Mouse (Mus musculus) embryonic facial prominence, embryonic 12.5 days (tissue): ENCODE results near the gene Fam98b. TPM values are rescaled to one million over a fixed set of nuclear protein-coding genes. Genes with fewer than 3 reads are reported as not detected.

ENCODE experiments used
- ATAC-seq: fragments of 200-750 bp; cut with Nextera tagmentation; 2 replicates; pipeline ENCODE4 v1.8.0; 2017; ENCODE audit not compliant: insufficient number of reproducible peaks, insufficient read depth, low FRiP score, low TSS enrichment
- H3K27ac ChIP-seq: fragments of 300-500 bp; sonication (generic); 2 replicates; pipeline ENCODE4 v1.5.1; 2016; ENCODE audit warnings: mild to moderate bottlenecking
- H3K27me3 ChIP-seq: fragments of 300-500 bp; sonication (generic); 2 replicates; pipeline ENCODE4 v1.6.1; 2016; ENCODE audit warnings: mild to moderate bottlenecking, moderate library complexity
- H3K36me3 ChIP-seq: fragments of 300-500 bp; sonication (generic); 2 replicates; pipeline ENCODE4 v1.6.1; 2016; ENCODE audit warnings: mild to moderate bottlenecking
- H3K4me1 ChIP-seq: fragments of 300-500 bp; sonication (generic); 2 replicates; pipeline ENCODE4 v1.6.1; 2016
- H3K4me2 ChIP-seq: fragments of 300-500 bp; sonication (generic); replicated peaks from 2 replicates; pipeline ENCODE4 v1.6.1; 2016; ENCODE audit warnings: mild to moderate bottlenecking, moderate library complexity
- H3K4me3 ChIP-seq: fragments of 300-500 bp; sonication (generic); 2 replicates; pipeline ENCODE4 v1.5.1; 2016; ENCODE audit warnings: mild to moderate bottlenecking
- H3K9ac ChIP-seq: fragments of 300-500 bp; sonication (generic); 2 replicates; pipeline ENCODE4 v1.6.1; 2016; ENCODE audit warnings: mild to moderate bottlenecking, moderate library complexity
- H3K9me3 ChIP-seq: fragments of 300-500 bp; sonication (generic); 2 replicates; pipeline ENCODE4 v1.6.1; 2016; ENCODE audit warnings: mild to moderate bottlenecking, moderate library complexity
- WGBS: fragments of 180-500 bp; shearing (Covaris S2); methylation state at CpG from one replicate; pipeline ENCODE4 v1.1.7; 2016; 5-methylcytosine and 5-hydroxymethylcytosine counted together
- polyA plus RNA-seq: library from polyadenylated mRNA; unstranded; fragments of >200 nt; fragmentation: Nextera tagmentation; extraction: Ambion mirVana; gene quantifications from 2 replicates; pipeline ENCODE4 v1.2.1, GENCODE M21; 2016

The Fam98b gene
- polyA plus RNA-seq, 1 experiment from 2014 or later = 16.7 TPM

GRCm38 (mm10) chr2:117230261-117230660 lies 19.3 kb upstream of the Fam98b start:
- H3K36me3 ChIP-seq = no peaks in the 10 kb centered on the region
- no peak overlapping the region for H3K27ac ChIP-seq
- H3K9ac ChIP-seq = no peak overlapping the region
- ATAC-seq = no peak
- 78% methylated on average over 7 of the region's 7 CpGs for WGBS
- no peak overlapping the region for H3K4me3 ChIP-seq
- no peaks in the 10 kb centered on the region for H3K9me3 ChIP-seq
- H3K27me3 ChIP-seq = no peaks in the 10 kb centered on the region
- H3K4me1 ChIP-seq = no peaks in the 10 kb centered on the region
- H3K4me2 ChIP-seq = no peak overlapping the region

- ATAC-seq = no peak
- Histone ChIP-seq H3K27ac (no peak overlapping the region), H3K27me3 (no peaks in the 10 kb centered on the region), H3K36me3 (no peaks in the 10 kb centered on the region), H3K4me2 (no peak overlapping the region), H3K9me3 (no peaks in the 10 kb centered on the region), H3K9ac (no peak overlapping the region), H3K4me3 (no peak overlapping the region), H3K4me1 (no peaks in the 10 kb centered on the region)
- 4% methylated on average over 13 of the region's 13 CpGs for WGBS
These were observed 18.3 kb upstream of the Fam98b start for GRCm38 (mm10) chr2:117231257-117231656.

GRCm38 (mm10) chr2:117241953-117242352 lies 7.6 kb upstream of the Fam98b start:
- Histone ChIP-seq H3K4me3 (no peak overlapping the region), H3K36me3 (no peaks in the 10 kb centered on the region), H3K4me2 (no peak overlapping the region), H3K27ac (no peak overlapping the region), H3K27me3 (no peaks in the 10 kb centered on the region), H3K4me1 (no peaks in the 10 kb centered on the region), H3K9me3 (no peaks in the 10 kb centered on the region), H3K9ac (no peak overlapping the region)
- 72% methylated on average over 4 of the region's 4 CpGs for WGBS
- no peak for ATAC-seq

GRCm38 (mm10) chr2:117250001-117250510 lies 517 bp downstream of the Fam98b start:
- Histone ChIP-seq H3K4me3 (peak overlapping the region; percentile 86), H3K4me2 (peak overlapping the region; percentile 71), H3K9ac (peak overlapping the region; percentile 92), H3K9me3 (no peaks in the 10 kb centered on the region), H3K27me3 (no peaks in the 10 kb centered on the region), H3K36me3 (no peaks in the 10 kb centered on the region), H3K27ac (peak overlapping the region; percentile 84), H3K4me1 (peaks cover 11% of the 10 kb centered on the region; the same call in 1 of the 2 replicates)
- peak; percentile 48; the same call in 1 of the 2 replicates for ATAC-seq
- under 1% methylated on average over 24 of the region's 24 CpGs for WGBS

GRCm38 (mm10) chr2:117255415-117255814 lies 5.9 kb downstream of the Fam98b start:
- WGBS = 92% methylated on average over 2 of the region's 2 CpGs
- Histone ChIP-seq H3K36me3 (0 out of 2 replicates have a peak, but pooled peaks cover 8% of the 10 kb centered on the region), H3K4me1 (peaks cover 10% of the 10 kb centered on the region; the same call in 1 of the 2 replicates), H3K27ac (no peak overlapping the region), H3K27me3 (no peaks in the 10 kb centered on the region), H3K4me3 (no peak overlapping the region), H3K4me2 (no peak overlapping the region), H3K9ac (no peak overlapping the region), H3K9me3 (no peaks in the 10 kb centered on the region)
- ATAC-seq = no peak

- no peaks in the 10 kb centered on the region for H3K9me3 ChIP-seq
- H3K4me2 ChIP-seq = no peak overlapping the region
- WGBS = 84% methylated on average over 1 of the region's 1 CpGs
- H3K4me1 ChIP-seq = no peaks in the 10 kb centered on the region
- no peak overlapping the region for H3K4me3 ChIP-seq
- no peak overlapping the region for H3K9ac ChIP-seq
- no peaks in the 10 kb centered on the region for H3K27me3 ChIP-seq
- ATAC-seq = no peak
- H3K27ac ChIP-seq = no peak overlapping the region
- H3K36me3 ChIP-seq = peaks cover 22% of the 10 kb centered on the region; the same call in 1 of the 2 replicates
These were observed 8.1 kb downstream of the Fam98b start for GRCm38 (mm10) chr2:117257617-117258016.

GRCm38 (mm10) chr2:117262184-117262583 lies 12.6 kb downstream of the Fam98b start:
- H3K9ac ChIP-seq = no peak overlapping the region
- peaks cover 35% of the 10 kb centered on the region for H3K36me3 ChIP-seq
- WGBS = 86% methylated on average over 5 of the region's 5 CpGs
- ATAC-seq = no peak
- no peak overlapping the region for H3K27ac ChIP-seq
- H3K4me1 ChIP-seq = no peaks in the 10 kb centered on the region
- no peak overlapping the region for H3K4me2 ChIP-seq
- H3K4me3 ChIP-seq = no peak overlapping the region
- H3K9me3 ChIP-seq = no peaks in the 10 kb centered on the region
- no peaks in the 10 kb centered on the region for H3K27me3 ChIP-seq

GRCm38 (mm10) chr2:117263786-117264408 lies 14.4 kb downstream of the Fam98b start:
- Histone ChIP-seq H3K4me1 (no peaks in the 10 kb centered on the region), H3K4me3 (no peak overlapping the region), H3K9me3 (no peaks in the 10 kb centered on the region), H3K9ac (no peak overlapping the region), H3K27me3 (no peaks in the 10 kb centered on the region), H3K4me2 (no peak overlapping the region), H3K36me3 (peaks cover 35% of the 10 kb centered on the region), H3K27ac (no peak overlapping the region)
- WGBS = 67% methylated on average over 11 of the region's 11 CpGs
- 0 out of 2 replicates have a peak, but pooled peaks have one; percentile 15 for ATAC-seq

- ATAC-seq = no peak
- 91% methylated on average over 7 of the region's 7 CpGs for WGBS
- no peaks in the 10 kb centered on the region for H3K4me1 ChIP-seq
These were observed 38.8 kb downstream of the Fam98b start for GRCm38 (mm10) chr2:117288291-117288690.

GRCm38 (mm10) chr2:117299596-117300448 lies 50.3 kb downstream of the Fam98b start:
- no peaks in the 10 kb centered on the region for H3K9me3 ChIP-seq
- 83% methylated on average over 16 of the region's 16 CpGs for WGBS
- no peak for ATAC-seq
- no peak overlapping the region for H3K4me2 ChIP-seq
- no peaks in the 10 kb centered on the region for H3K27me3 ChIP-seq
- no peak overlapping the region for H3K9ac ChIP-seq
- H3K4me1 ChIP-seq = 0 out of 2 replicates have a peak, but pooled peaks cover 5% of the 10 kb centered on the region
- no peaks in the 10 kb centered on the region for H3K36me3 ChIP-seq
- no peak overlapping the region for H3K27ac ChIP-seq
- H3K4me3 ChIP-seq = no peak overlapping the region

More at GRCm38 (mm10) chr2:117288291-117288690, 38.8 kb downstream of the Fam98b start:
- no peaks in the 10 kb centered on the region for H3K36me3 ChIP-seq
- H3K27ac ChIP-seq = no peak overlapping the region
- H3K9ac ChIP-seq = no peak overlapping the region
- H3K27me3 ChIP-seq = no peaks in the 10 kb centered on the region
- no peaks in the 10 kb centered on the region for H3K9me3 ChIP-seq
- H3K4me2 ChIP-seq = no peak overlapping the region
- no peak overlapping the region for H3K4me3 ChIP-seq

GRCm38 (mm10) chr2:117303391-117304350 lies 54.1 kb downstream of the Fam98b start:
- Histone ChIP-seq H3K4me1 (0 out of 2 replicates have a peak, but pooled peaks cover 5% of the 10 kb centered on the region), H3K27me3 (no peaks in the 10 kb centered on the region), H3K36me3 (no peaks in the 10 kb centered on the region), H3K9ac (no peak overlapping the region), H3K4me3 (no peak overlapping the region), H3K27ac (no peak overlapping the region), H3K4me2 (no peak overlapping the region), H3K9me3 (no peaks in the 10 kb centered on the region)
- peak; percentile 56; the same call in 1 of the 2 replicates for ATAC-seq
- WGBS = 90% methylated on average over 12 of the region's 12 CpGs
